Comparison of ENCODE assay signal across 20 mouse cellular contexts in genomic region chr12:15983591-15984300, GRCm38 (mm10).
DNase-seq lines count a peak whose midpoint lies in the region; ATAC-seq lines count a peak whose summit lies in the region.
"Had no signal": no experiment of that assay in that cellular context is flagged by ENCODE, and none has a peak within 500 bp of the region (broad histone marks: within the 10 kb centered on the region; RNA-seq: fewer than 3 reads in every experiment).

No protein-coding gene starts in this region.

- H3K27me3 ChIP-seq in embryonic facial prominence, embryonic 11.5 days (ENCODE audit: control insufficient read depth, insufficient read depth, low read length), result no peaks in the 10 kb centered on the region
- no peaks in the 10 kb centered on the region for H3K27me3 ChIP-seq in embryonic facial prominence, embryonic 10.5 days (replicated peaks; ENCODE audit: low read depth, poor library complexity, severe bottlenecking)
- no peaks in the 10 kb centered on the region for H3K27me3 ChIP-seq in kidney, embryonic 15.5 days
- H3K27me3 ChIP-seq: embryonic facial prominence, embryonic 15.5 days; heart, embryonic 12.5 days; hindbrain, embryonic 12.5 days had no signal

- H3K27ac ChIP-seq in embryonic facial prominence, embryonic 11.5 days (replicated peaks; ENCODE audit: low read depth, low read length), result no peak overlapping the region
- no peak overlapping the region for H3K27ac ChIP-seq in embryonic facial prominence, embryonic 10.5 days (replicated peaks)
- no peak overlapping the region for H3K27ac ChIP-seq in kidney, embryonic 15.5 days
- H3K27ac ChIP-seq: embryonic facial prominence, embryonic 15.5 days; forebrain, embryonic 10.5 days; hindbrain, embryonic 12.5 days had no signal

- 77% methylated on average over 11 of the region's 11 CpGs for WGBS in embryonic facial prominence, embryonic 11.5 days
- 82% methylated on average over 11 of the region's 11 CpGs for WGBS in embryonic facial prominence, embryonic 10.5 days
- WGBS in kidney, embryonic 15.5 days, result 74% methylated on average over 11 of the region's 11 CpGs

- no peak overlapping the region for H3K4me2 ChIP-seq in embryonic facial prominence, embryonic 11.5 days (ENCODE audit: low read depth, low read length)
- no peak overlapping the region for H3K4me2 ChIP-seq in kidney, embryonic 15.5 days
- H3K4me2 ChIP-seq: embryonic facial prominence, embryonic 15.5 days; heart, embryonic 12.5 days; hindbrain, embryonic 12.5 days had no signal

- no peaks in the 10 kb centered on the region for H3K4me1 ChIP-seq in embryonic facial prominence, embryonic 11.5 days (ENCODE audit: control insufficient read depth, insufficient read depth, low read length)
- H3K4me1 ChIP-seq in embryonic facial prominence, embryonic 10.5 days, result peaks cover 15% of the 10 kb centered on the region
- no peaks in the 10 kb centered on the region for H3K4me1 ChIP-seq in kidney, embryonic 15.5 days
- H3K4me1 ChIP-seq: hindbrain, embryonic 12.5 days had no signal

- DNase-seq in embryonic facial prominence, embryonic 11.5 days (ENCODE audit: low spot score), result peak; percentile 19
- no peak for DNase-seq in embryonic facial prominence, embryonic 10.5 days (ENCODE audit: low spot score)
- peak; percentile 76 for DNase-seq in heart, adult 11 months
- DNase-seq in heart, adult 8-10 months (ENCODE audit: low spot score), result no peak
- no peak for DNase-seq in kidney, adult 8-10 months
- peak; percentile 43 for DNase-seq in gastrocnemius, postnatal 25 days
- no peak for DNase-seq in ovary, postnatal 14 days (ENCODE audit: low spot score)
- DNase-seq: adrenal gland, postnatal 10 days; cerebellum, adult 11 months; cerebellum, adult 8-10 months; cerebellum, postnatal 14 days; heart, postnatal 36 days had no signal

- H3K9me3 ChIP-seq in embryonic facial prominence, embryonic 11.5 days (replicated peaks; ENCODE audit: control insufficient read depth, low read length), result no peaks in the 10 kb centered on the region
- no peaks in the 10 kb centered on the region for H3K9me3 ChIP-seq in embryonic facial prominence, embryonic 10.5 days
- H3K9me3 ChIP-seq in kidney, embryonic 15.5 days (replicated peaks), result no peaks in the 10 kb centered on the region
- H3K9me3 ChIP-seq: embryonic facial prominence, embryonic 15.5 days; forebrain, embryonic 10.5 days; heart, embryonic 12.5 days; hindbrain, embryonic 12.5 days had no signal

- H3K9ac ChIP-seq in embryonic facial prominence, embryonic 11.5 days (replicated peaks; ENCODE audit: low read length), result no peak overlapping the region
- H3K9ac ChIP-seq in kidney, embryonic 15.5 days, result no peak overlapping the region
- H3K9ac ChIP-seq: embryonic facial prominence, embryonic 15.5 days; heart, embryonic 12.5 days; hindbrain, embryonic 12.5 days had no signal

- H3K36me3 ChIP-seq in embryonic facial prominence, embryonic 11.5 days (replicated peaks; ENCODE audit: control insufficient read depth, insufficient read depth, low read depth, low read length), result no peaks in the 10 kb centered on the region
- no peaks in the 10 kb centered on the region for H3K36me3 ChIP-seq in embryonic facial prominence, embryonic 10.5 days (replicated peaks)
- no peaks in the 10 kb centered on the region for H3K36me3 ChIP-seq in kidney, embryonic 15.5 days
- H3K36me3 ChIP-seq: embryonic facial prominence, embryonic 15.5 days; forebrain, embryonic 10.5 days; heart, embryonic 12.5 days; hindbrain, embryonic 12.5 days had no signal

- ATAC-seq in embryonic facial prominence, embryonic 11.5 days (replicated peaks; ENCODE audit: insufficient number of reproducible peaks, low FRiP score, low TSS enrichment, low read depth), result no peak
- peak; percentile 54; the same call in 1 of the 2 replicates for ATAC-seq in kidney, embryonic 15.5 days (replicated peaks; ENCODE audit: low FRiP score)
- ATAC-seq: forebrain, embryonic 14.5 days; hindbrain, embryonic 16.5 days had no signal

- H3K4me3 ChIP-seq in embryonic facial prominence, embryonic 11.5 days (ENCODE audit: low read depth, low read length), result no peak overlapping the region
- H3K4me3 ChIP-seq in embryonic facial prominence, embryonic 10.5 days, result no peak overlapping the region
- no peak overlapping the region for H3K4me3 ChIP-seq in kidney, embryonic 15.5 days (replicated peaks)
- H3K4me3 ChIP-seq: embryonic facial prominence, embryonic 15.5 days; erythroblast, embryonic 14.5 days; forebrain, embryonic 10.5 days; heart, embryonic 12.5 days; hindbrain, embryonic 12.5 days had no signal

Comparison
In these comparisons a context has a peak if more than half of its experiments do, and no peak if none do; other contexts are left out.
1. DNase-seq: peak in embryonic facial prominence, embryonic 11.5 days (single experiment), heart, adult 11 months (single experiment) and gastrocnemius, postnatal 25 days (single experiment); none in embryonic facial prominence, embryonic 10.5 days (single experiment), heart, adult 8-10 months (single experiment), kidney, adult 8-10 months (0 of 2) and ovary, postnatal 14 days (single experiment).